Mouse (Mus musculus) spleen, postnatal 10 days (tissue): ENCODE data around the gene Tns3.

Experiments
- DNase-seq, 2 experiments: peaks; one replicate each; pipeline ENCODE4 v3.0.0; 2021 to 2022; ENCODE audit warnings: low spot score in 2 of 2

Tns3 gene

GRCm38 (mm10) chr11:8680650-8681049 lies 16.3 kb upstream of the Tns3 start:
- DNase-seq, result no peak

- DNase-seq, result no peak
These were observed 14.9 kb upstream of the Tns3 start for GRCm38 (mm10) chr11:8679221-8679620.

- DNase-seq, result no peak
These were observed 14.1 kb upstream of the Tns3 start for GRCm38 (mm10) chr11:8678260-8678995.

GRCm38 (mm10) chr11:8675701-8676474 lies 11.6 kb upstream of the Tns3 start:
- DNase-seq, result no peak

- DNase-seq, result no peak
These were observed 10.3 kb upstream of the Tns3 start for GRCm38 (mm10) chr11:8674549-8675149.

- DNase-seq, result no peak
These were observed 7.4 kb upstream of the Tns3 start for GRCm38 (mm10) chr11:8671698-8672097.

GRCm38 (mm10) chr11:8669138-8669537 lies 4.8 kb upstream of the Tns3 start:
- no peak for DNase-seq

- DNase-seq, result no peak
These were observed 462 bp upstream of the Tns3 start for GRCm38 (mm10) chr11:8664797-8665196.

- DNase-seq, result peak; percentile 40 to 53
These were observed 617 bp downstream of the Tns3 start for GRCm38 (mm10) chr11:8663444-8664392.

- no peak for DNase-seq
These were observed 1.5 kb downstream of the Tns3 start for GRCm38 (mm10) chr11:8662706-8663429.

- DNase-seq, result no peak
These were observed 3.4 kb downstream of the Tns3 start for GRCm38 (mm10) chr11:8660951-8661350.

- no peak for DNase-seq
These were observed 4.5 kb downstream of the Tns3 start for GRCm38 (mm10) chr11:8659851-8660250.

- DNase-seq, result no peak
These were observed 5.3 kb downstream of the Tns3 start for GRCm38 (mm10) chr11:8659061-8659460.

- no peak for DNase-seq
These were observed 6.8 kb downstream of the Tns3 start for GRCm38 (mm10) chr11:8657493-8657892.

GRCm38 (mm10) chr11:8656448-8657393 lies 7.6 kb downstream of the Tns3 start:
- no peak for DNase-seq

- DNase-seq, result no peak
These were observed 10.5 kb downstream of the Tns3 start for GRCm38 (mm10) chr11:8653800-8654295.

GRCm38 (mm10) chr11:8652792-8653645 lies 11.3 kb downstream of the Tns3 start:
- no peak for DNase-seq

- no peak for DNase-seq
These were observed 12.1 kb downstream of the Tns3 start for GRCm38 (mm10) chr11:8652116-8652714.
